Mouse (Mus musculus): ENCODE results near the gene Stub1. TPM values are rescaled to one million over a fixed set of nuclear protein-coding genes. Genes with fewer than 3 reads are reported as not detected.
"Not testable (repeated sequence)": the region's sequence is repeated elsewhere in the genome, so short reads cannot be mapped to it uniquely, and the experiment has no call there.

The Stub1 gene
- total RNA-seq, 2 experiments from 2014 or later, result 15.0 to 18.8 TPM

DNA sequence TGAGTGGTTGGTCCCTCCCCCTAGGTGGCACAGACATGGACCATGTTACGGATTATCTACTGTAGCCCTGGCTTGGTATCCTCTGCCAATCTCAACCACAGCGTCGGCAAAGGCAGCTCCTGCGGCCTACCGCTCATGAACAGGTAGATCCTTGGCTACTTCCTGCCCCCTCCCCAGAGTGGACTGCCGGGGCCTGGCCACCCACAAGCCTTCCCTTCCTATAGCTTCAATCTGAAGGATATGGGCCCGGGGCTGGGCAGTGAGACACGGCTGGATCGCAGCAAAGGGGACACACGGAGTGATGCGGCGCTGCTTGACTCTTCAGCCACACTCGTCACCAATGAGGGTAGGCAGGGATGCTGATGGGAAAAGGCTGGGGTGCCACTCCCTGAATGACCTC, 6.2 kb downstream of the Stub1 start:
- ATAC-seq (replicated peaks; ENCODE audit: low FRiP score, poor library complexity, severe bottlenecking), result no peak

DNA sequence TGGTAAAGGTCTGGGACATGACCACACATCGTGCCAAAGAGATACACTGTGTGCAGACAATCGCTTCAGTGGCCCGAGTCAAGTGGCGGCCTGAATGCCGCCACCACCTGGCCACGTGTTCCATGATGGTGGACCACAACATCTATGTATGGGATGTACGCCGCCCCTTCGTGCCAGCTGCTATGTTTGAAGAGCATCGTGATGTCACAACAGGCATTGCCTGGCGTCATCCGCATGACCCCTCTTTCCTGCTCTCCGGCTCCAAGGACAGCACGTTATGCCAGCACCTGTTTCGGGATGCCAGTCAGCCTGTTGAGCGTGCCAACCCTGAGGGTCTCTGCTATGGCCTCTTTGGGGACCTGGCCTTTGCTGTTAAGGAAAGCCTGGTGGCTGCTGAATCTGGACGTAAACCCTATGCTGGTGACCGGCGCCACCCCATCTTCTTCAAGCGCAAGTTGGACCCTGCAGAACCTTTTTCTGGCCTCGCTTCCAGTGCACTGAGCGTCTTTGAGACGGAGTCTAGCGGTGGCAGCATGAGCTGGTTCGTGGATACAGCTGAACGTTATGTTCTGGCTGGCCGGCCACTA, 7.1 kb downstream of the Stub1 start:
- no peak for ATAC-seq (replicated peaks; ENCODE audit: low FRiP score, poor library complexity, severe bottlenecking)

DNA sequence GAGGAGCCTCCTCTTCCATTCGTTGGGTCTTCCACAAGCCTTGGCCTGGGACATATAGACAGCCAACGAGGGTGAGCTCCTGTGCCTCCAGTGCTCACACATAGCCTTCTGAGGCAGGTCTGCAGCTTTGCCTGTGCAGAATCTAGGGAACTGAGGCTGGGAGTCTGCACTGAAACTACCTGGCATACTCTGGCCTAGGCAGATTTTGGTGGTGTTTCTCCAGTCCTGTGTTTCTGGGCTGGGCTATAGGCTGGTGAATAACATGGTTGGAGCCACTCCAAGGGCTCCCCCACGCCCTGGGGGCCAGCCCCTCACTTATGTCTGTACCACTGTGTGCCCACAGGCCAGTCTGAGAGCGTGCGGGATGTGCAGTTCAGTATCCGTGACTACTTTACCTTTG, 7.9 kb downstream of the Stub1 start:
- ATAC-seq (replicated peaks; ENCODE audit: low FRiP score, poor library complexity, severe bottlenecking), result no peak

DNA sequence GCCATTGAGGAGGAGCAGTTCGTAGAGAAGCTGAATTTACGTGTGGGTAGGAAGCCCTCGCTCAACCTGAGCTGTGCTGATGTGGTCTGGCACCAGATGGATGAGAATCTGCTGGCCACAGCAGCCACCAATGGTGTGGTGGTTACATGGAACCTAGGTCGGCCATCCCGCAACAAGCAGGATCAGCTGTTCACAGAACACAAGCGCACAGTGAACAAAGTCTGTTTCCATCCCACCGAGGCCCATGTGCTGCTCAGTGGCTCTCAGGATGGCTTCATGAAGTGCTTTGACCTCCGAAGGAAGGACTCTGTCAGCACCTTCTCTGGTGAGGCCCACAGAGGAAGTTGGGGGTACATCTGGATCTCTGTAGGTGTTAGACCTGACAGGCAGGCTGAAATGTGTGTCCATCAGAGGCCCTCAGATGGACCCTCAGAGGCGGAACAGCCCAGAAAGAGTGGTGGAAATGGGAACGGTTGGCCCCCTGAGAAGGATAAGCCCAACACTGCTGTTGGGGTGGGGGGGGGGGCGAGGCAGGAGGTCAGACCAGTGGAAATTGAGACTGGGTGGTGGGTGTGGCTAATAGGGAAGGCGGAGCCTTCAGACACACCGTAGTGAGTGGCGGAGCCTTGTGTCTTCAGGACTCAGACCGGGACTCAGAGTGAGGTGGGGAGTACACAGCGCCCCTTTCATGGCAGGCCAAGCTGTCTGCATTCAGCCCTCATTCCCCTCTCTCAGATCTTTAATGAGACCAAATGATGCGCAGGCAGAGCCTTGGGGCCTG, 8.7 kb downstream of the Stub1 start:
- no peak for ATAC-seq (replicated peaks; ENCODE audit: low FRiP score, poor library complexity, severe bottlenecking)

DNA sequence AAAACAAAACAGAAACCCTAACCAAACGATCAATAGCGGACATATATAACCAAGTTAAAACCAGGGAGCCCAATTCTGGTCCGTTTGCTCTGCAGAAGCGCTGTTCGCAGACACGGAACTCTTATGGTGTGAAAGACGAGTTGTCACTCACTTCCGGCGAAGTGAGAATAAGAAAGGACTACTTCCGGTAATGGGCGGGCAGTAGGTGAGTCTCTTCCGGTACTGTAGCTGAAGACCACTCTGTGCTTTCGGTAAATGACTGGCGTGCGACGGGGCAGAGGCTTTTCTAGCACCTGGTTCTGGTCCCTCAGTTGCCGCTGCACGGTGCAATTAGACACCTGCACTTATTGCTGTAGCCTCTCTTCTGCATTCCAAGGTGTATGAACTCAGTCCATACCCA, 9.8 kb downstream of the Stub1 start, which contains the start of gene Wdr24:
Gene Wdr24, plus strand, starts transcription at position 176 of the 400 bp plus-strand sequence.
- ATAC-seq (replicated peaks; ENCODE audit: low FRiP score, poor library complexity, severe bottlenecking), result peak; percentile 89

DNA sequence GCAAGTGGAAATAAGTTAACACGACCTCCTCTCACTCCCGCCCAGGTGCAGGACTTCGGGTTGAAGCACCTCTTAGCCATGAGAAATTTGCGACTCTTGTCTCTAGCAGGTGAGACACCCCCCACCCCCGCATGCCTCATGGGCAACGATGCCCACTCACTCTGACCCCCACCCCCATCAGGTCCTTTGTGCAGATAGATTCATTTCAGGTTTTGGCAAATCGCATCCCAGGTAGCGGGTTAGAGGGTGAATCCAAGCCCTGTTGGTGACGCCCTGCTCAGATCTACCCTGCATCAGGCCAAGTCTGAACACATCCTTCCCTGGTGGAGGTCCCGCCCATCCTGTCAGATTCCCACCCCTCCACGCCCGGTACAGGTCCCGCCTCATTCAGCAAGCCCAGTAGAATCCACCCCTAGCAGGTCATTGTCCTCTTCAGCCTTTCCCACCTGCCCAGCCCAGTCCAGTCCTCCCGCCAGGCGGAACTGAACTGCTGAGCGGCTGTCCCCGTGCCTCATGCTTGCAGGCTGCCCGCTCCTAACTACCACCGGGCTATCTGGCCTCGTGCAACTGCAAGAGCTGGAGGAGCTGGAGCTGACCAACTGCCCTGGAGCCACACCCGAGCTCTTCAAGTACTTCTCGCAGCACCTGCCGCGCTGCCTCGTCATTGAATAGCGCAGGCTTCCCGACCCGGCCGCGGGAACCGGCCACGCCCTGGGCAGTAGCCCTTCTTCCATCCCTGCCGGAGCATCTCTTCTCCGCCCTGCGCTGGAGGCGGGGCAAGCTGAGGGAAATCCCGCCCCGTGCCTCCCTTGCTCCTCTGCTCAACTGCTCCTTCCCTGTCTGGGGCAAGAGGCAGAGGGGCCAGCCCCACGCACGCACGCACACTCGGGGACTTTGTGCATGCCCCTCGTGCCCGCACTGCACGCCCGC, 14.1 kb downstream of the Stub1 start:
- peak; percentile 58 for ATAC-seq (replicated peaks; ENCODE audit: low FRiP score, poor library complexity, severe bottlenecking)

DNA sequence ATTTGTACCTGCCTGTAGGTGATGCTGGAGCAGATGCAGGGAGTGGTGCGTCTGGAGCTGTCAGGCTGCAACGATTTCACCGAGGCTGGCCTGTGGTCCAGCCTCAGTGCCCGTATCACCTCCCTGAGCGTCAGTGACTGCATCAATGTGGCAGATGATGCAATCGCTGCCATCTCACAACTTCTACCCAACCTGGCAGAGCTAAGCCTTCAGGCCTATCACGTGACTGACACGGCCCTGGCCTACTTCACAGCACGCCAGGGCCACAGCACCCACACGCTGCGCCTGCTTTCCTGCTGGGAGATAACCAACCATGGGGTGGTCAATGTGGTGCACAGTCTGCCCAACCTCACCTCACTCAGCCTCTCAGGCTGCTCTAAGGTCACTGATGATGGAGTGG, 15.5 kb downstream of the Stub1 start:
- ATAC-seq (replicated peaks; ENCODE audit: low FRiP score, poor library complexity, severe bottlenecking), result no peak

DNA sequence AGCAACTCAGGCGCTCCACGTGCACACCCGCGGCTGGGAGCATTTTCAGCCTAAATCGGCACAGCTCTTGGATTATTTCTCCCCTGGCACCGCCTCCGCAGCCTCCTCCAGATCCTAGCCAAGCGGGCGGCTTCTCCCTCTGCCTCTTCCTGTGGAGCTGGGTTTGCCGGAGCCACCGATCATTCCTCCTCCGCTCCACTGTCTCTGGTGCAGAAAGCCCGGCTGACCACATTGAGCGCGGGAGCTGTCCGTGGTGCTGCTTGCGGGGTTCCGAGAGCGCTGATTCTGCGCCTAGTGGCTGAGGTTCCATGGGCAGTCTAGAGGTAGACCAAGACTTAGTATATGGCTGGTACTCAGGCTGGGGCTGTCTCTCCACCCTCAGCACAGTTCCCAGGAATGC, 19.7 kb downstream of the Stub1 start:
- ATAC-seq (replicated peaks; ENCODE audit: low FRiP score, poor library complexity, severe bottlenecking), result 0 out of 2 replicates have a peak, but pooled peaks have one; percentile 38

DNA sequence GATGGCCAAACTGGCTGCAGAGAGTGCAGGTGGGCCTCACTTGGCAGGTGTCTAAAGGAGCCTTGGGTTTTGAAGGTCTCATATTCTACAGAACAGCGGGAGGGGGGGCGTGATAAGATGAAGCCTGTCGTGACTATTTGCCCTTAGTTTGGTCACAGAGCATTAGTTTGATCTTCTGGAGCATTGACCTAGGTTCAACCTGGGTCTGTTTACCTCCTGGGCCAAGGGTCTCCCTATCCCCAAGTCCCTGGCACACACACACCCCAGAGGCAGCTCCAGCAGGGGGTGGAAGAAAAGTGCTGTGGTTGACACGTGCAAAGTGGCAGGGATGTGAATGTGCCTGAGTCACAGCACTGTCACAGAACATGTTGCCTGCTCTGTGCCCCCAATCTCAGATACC, 22.3 kb downstream of the Stub1 start:
- ATAC-seq (replicated peaks; ENCODE audit: low FRiP score, poor library complexity, severe bottlenecking), result no peak

DNA sequence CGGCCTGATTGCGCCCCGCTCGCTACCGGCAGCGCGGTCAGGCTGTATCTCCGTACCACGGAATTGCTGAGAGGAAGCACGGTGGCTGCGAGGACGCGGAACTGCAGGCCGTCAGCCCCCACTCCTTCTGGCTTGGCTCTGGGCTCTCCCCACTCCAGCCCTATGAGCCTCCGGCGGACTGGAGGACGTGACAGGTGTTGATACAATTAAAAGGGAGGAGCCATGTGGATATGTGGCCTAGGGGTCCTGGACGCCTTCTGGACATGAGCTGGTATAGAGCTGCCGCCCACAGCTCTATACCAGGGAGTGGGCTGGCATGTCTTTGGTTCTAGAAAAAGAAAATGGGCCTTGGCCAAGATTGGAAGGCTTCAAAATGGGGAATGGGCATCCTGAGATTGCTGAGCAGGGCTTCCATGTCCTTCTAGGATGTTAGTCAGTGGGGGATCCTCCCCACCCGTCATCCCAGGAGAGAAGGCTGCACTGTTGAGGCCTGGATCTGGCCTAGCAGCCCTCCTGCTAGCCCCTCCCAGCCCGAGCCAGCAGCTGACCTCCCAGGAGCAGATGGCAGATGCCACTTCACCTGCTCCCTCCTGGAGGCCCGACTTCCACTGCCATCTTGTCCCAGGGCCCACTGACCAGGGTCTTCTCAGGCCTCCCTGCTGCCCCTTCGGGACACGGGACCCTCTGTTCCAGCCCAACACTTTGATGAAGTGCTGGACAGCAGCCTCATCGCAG, 23.4 kb downstream of the Stub1 start:
- no peak for ATAC-seq (replicated peaks; ENCODE audit: low FRiP score, poor library complexity, severe bottlenecking)

DNA sequence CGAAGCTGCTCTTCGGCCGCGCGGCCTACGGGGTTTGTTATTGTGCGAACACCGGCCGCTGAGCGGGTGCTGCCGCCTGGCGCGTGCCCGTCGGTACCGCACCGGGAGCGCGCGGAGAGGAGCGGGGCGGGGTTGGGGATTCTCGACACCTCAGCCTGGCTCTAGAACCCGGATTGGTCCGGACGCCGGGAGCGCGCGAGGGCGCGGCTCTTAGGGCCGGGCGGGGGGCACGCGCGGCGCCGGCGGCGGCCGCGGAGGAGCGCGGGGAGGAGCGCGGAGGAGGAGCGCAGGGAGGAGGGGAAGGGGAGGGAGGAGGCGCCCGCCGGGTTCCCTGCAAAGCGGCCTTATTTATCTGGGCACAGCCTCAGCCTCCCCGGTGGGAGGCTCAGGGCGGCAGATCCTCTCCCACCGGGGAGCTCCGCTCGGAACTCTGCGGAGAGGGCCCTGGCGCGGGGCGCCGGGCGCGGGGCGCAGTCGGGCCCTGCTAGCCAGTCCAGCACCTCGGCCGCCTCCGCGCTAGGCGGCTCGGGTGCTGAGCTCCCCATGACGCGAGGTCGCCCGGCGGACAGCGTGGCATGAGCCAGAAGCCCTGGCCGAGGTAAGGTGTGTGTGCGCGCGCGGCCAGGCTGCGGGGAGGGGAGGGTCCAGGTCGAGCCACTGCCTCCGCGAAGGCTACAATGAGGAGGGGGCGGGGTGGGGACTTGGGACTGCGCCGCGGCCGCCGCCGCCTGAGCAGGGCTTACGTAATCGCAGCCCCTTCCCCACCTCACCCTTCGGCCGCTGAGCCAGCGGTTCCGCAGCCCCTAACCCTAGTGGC, 24.2 kb downstream of the Stub1 start, which contains the start of gene Fbxl16:
Gene Fbxl16, plus strand, starts transcription at position 297 of the 817 bp plus-strand sequence.
- no peak for ATAC-seq (replicated peaks; ENCODE audit: low FRiP score, poor library complexity, severe bottlenecking)

DNA sequence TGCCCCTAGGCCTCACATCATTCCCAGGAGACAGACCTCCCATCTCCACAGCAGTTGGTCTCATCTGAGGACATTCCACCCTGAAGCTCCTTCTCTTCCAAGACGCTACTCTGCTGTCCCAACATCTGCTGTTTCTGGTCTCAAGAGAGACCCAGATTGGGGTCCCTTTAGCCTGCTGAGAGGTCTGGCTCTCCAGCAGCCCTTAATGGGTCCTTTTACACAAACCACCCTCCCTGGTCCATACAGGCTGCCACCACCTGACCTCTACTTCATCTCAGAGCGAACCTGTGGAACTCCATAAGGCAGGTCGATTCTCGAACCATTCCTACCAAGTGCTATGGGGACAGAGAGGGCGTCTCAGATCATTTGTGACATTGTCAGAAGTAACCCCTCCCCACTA, 25.2 kb downstream of the Stub1 start:
- no peak for ATAC-seq (replicated peaks; ENCODE audit: low FRiP score, poor library complexity, severe bottlenecking)

DNA sequence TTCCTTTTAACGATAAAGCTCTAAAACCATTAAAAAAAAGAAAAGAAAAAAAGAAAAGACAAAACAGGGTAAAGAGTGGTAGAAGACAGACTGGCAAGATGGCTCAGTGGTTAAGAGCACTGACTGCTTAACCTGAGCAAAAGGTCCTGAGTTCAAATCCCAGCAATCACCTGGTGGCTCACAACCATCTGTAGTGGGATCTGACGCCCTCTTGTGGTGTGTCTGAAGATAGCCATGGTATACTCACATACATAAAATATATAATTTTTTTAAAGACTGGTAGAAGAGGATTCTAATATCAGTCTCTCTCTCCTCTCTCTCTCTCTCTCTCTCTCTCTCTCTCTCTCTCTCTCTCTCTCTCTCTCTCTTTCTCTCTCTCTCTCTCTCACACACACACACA, 25.8 kb downstream of the Stub1 start:
- not testable (repeated sequence) for ATAC-seq (replicated peaks; ENCODE audit: low FRiP score, poor library complexity, severe bottlenecking)

DNA sequence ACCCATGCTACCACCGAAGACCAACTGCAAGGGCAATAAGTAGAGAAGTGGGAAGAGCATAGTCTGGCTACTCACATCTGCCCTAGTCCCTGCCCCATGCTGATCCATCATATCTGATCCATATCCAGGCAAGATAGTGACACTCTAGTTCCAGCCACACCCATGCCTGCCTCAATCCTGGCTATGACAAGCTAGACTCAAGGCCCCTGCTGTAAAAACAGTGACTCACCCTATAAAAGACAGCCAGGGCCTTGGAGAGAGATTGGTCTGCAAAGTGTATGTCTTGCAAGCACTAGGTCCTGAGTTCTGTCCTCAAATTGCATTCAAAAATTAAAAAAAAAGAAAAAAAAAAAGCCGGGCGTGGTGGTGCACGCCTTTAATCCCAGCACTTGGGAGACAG, 26.7 kb downstream of the Stub1 start:
- no peak for ATAC-seq (replicated peaks; ENCODE audit: low FRiP score, poor library complexity, severe bottlenecking)

DNA sequence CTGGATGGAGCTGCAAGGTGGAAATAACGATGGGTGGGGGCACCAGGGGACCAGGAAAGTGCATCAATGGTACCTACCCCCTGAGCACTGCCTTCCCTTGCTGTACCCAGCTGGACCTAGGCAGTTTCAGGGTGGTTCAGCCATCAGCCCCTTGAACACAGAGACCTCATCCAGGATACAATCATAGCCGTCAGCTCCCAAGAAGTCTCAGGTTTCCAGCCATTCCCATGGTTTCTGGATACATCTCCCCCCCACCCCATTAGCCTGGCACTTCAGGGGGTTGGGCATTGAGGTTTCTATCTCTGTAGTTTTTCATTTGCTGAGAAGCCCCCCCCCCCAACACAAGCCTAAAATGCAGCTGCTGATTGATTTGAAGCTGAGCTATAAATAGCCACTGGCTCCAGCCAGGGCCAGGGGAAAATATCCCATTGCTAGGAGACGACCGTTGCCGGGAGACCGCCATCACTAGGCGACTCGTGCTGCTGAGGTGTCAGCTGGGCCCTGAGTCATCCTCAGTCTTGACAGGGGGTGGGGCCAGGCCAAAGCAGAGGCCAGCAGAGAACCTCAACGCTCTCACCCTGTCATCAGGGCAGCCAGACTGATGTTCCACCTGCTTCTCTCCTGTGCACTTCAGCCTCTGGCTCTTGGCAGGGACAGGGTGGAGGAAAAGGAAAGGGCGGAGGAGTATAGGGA, 30.2 kb downstream of the Stub1 start:
- ATAC-seq (replicated peaks; ENCODE audit: low FRiP score, poor library complexity, severe bottlenecking), result no peak

DNA sequence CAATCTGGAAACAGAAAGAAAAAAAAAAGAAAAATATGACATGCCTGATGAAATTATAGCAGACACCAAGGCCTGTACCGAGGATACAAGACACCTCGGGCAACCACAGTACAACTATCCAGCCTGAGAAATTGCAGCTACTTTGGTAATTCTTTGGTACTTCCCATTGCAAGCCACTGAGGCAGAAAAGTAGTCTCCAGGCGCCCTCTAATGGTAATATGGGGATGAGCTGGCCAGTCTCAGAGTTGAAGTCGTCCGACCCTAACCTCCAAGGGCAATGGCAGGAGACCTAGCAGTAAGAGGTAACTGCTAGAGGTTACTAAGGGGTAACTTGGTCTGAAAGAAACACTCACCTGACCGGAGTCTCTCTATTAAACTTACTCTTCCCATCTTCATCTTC, 32.2 kb downstream of the Stub1 start:
- ATAC-seq (replicated peaks; ENCODE audit: low FRiP score, poor library complexity, severe bottlenecking), result peak; percentile 74

DNA sequence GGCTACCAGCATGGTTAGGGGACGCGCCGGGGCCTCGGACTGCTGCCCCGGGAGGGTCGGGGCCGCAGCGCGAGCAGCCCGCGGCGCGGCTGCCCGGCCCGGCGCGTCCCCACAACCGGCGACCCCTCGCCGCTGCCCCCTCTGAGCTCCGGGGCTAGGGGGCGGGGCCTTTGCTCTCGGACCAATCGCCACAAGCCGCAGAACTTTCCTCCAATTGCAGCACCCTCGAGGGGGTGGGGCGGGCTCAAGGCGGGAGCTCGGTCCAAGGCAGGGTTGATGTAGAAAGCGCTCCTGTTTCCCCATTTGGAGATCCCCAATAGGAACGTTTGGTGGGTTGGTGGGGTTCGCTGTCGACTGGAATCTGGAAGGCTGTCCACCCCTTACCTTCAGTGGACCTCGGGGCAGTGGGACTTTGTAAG, 36.2 kb downstream of the Stub1 start, which contains the start of gene Metrn:
Gene Metrn, minus strand, starts transcription at position 186 of the 419 bp plus-strand sequence.
- peak; percentile 83 for ATAC-seq (replicated peaks; ENCODE audit: low FRiP score, poor library complexity, severe bottlenecking)

DNA sequence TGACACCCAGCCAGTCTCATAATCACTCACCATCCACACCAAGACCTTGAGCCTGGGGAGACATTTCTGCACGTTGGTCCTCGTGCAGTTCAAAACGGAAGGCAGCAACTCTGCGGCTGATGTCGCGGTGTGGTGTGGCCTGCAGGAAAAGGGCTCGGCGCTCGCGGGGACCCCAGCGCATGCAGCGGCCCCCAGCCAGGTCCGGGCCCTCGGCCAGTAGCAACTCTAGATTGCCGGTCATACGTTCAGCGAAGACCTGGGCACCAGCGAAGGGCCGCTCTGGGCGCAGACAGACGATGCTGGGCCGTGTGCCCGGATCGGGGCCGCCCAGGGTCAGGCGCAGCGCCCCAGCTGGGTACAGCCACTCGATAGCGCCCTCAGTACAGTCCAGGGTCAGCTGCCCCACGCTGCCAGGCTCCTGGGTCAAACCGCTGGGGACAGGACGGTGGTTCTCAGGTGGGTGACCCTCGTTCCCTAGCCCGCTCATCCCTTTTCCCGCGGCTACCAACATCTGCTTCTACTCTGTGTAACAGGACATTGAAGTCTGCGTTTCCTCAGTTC, 36.9 kb downstream of the Stub1 start:
- no peak for ATAC-seq (replicated peaks; ENCODE audit: low FRiP score, poor library complexity, severe bottlenecking)
